Mouse (Mus musculus): ENCODE data around the gene Epha1. TPM values are rescaled to one million over a fixed set of nuclear protein-coding genes. Genes with fewer than 3 reads are reported as not detected.
A peak's percentile ranks its signal among the peaks of the same experiment; 100 is the strongest.

The Epha1 gene
- polyA plus RNA-seq, 2 experiments, result 1.4 to 4.0 TPM

DNA sequence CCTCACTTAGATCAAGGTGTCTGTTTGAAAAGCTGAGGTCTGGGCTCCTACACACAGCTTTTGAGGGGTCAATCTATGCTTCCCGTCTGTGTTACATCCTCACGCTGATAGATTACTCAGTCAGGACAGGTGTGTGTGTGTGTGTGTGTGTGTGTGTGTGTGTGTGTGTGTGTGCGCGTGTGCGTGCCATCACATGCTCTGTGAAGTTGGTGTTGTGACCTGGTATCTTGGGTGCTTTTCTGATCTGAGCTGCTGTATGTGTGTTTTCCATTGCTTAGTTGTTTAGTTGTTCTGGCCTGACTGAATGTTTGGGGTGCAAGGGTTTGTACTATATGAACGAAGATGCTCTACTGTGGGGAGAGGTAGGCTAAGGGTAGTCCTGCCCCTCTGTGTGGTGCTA is 17.7 kb downstream of the Epha1 start:
- Histone ChIP-seq H3K4me2 (ENCODE audit: low read depth) (no peak overlapping the region), H3K27me3 (ENCODE audit: control insufficient read depth, insufficient read depth, low read length) (no peaks in the 10 kb centered on the region), H3K9me3 (ENCODE audit: control insufficient read depth, low read length) (no peaks in the 10 kb centered on the region), H3K4me1 (replicated peaks; ENCODE audit: control insufficient read depth in 2 of 2, insufficient read depth in 2 of 2, low read length in 1 of 2) (peaks cover 9 to 40% of the 10 kb centered on the region in 2 experiments), H3K36me3 (replicated peaks; ENCODE audit: control insufficient read depth, insufficient read depth, low read depth) (no peaks in the 10 kb centered on the region), H3K4me3 (ENCODE audit: insufficient read depth in 1 of 2, low read depth in 2 of 2, low read length in 2 of 2) (no peak overlapping the region), H3K27ac (no peak overlapping the region), H3K9ac (replicated peaks) (no peak overlapping the region)
- 74% methylated on average over 6 of the region's 6 CpGs for WGBS (ENCODE audit: insufficient replicate concordance)
- DNase-seq (ENCODE audit: low read depth in 3 of 3, low spot score in 3 of 3) (no peak), ATAC-seq (ENCODE audit: insufficient read depth) (no peak)
- TF ChIP-seq EP300 (IDR thresholded peaks at IDR 0.05; ENCODE audit: low read depth), result no peak
- TF ChIP-seq CTCF (IDR thresholded peaks at IDR 0.05; ENCODE audit: low read depth), result no peak

DNA sequence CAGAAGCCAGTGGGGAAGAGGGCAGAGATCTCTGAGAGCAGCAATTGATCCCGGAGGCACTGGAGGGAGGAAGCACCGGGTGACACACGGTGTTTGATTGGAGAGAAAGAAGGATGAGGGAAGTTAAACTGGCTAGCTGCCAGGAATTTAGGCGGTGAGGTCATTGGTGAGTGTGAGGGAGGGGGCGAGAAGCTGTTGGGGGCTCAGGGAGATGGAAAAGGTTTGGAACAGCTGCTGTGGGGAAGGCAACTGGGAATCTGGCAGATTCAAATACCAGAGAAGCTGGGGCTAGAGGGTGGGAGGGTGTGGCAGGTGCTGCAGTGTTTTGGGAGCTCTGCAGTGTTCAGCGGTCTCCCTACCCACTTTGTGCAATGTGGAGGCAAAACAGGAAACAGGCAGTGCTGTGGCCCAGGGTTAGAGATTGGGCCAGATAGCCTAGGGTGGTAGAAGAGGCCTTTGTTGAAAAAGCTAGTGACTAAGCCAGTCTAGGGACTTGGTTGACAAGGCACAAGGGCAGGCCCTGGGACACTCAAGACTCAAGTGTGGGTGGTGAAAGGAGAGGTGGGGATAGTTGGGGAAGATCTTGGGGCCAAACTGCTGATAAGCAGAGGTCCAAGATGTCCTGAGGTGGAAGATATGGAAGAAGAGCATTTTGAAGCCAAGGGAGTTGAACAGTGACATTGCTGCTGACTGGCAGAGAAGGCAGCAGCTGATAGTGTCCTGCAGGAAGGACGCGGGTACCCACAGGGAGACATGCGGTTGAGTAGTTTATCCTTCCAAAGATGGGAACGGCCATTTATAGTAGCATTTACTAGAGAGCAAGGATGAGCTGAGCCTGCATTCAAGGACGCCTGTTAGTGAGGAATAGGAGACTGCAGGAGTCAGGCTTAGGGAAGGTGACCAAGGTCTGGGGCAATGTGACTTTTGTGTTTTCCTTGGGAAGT is 18.7 kb downstream of the Epha1 start:
- Histone ChIP-seq H3K4me2 (ENCODE audit: low read depth) (no peak overlapping the region; the same call in 1 of the 2 replicates), H3K4me1 (replicated peaks; ENCODE audit: control insufficient read depth in 2 of 2, insufficient read depth in 2 of 2, low read length in 1 of 2) (peaks cover 9 to 40% of the 10 kb centered on the region in 2 experiments), H3K27ac (no peak overlapping the region), H3K27me3 (ENCODE audit: control insufficient read depth, insufficient read depth, low read length) (no peaks in the 10 kb centered on the region), H3K9ac (replicated peaks) (no peak overlapping the region), H3K36me3 (replicated peaks; ENCODE audit: control insufficient read depth, insufficient read depth, low read depth) (no peaks in the 10 kb centered on the region), H3K9me3 (ENCODE audit: control insufficient read depth, low read length) (no peaks in the 10 kb centered on the region), H3K4me3 (ENCODE audit: insufficient read depth in 1 of 2, low read depth in 2 of 2, low read length in 2 of 2) (peak overlapping the region in 1 of 2 experiments; percentile 9; a peak in 1 of 4 replicates)
- TF ChIP-seq EP300 (IDR thresholded peaks at IDR 0.05; ENCODE audit: low read depth) (no peak), CTCF (IDR thresholded peaks at IDR 0.05; ENCODE audit: low read depth) (no peak)
- WGBS (ENCODE audit: insufficient replicate concordance), result 13% methylated on average over 11 of the region's 11 CpGs
- ATAC-seq (ENCODE audit: insufficient read depth), result no peak
- DNase-seq (ENCODE audit: low read depth in 3 of 3, low spot score in 3 of 3), result no peak

DNA sequence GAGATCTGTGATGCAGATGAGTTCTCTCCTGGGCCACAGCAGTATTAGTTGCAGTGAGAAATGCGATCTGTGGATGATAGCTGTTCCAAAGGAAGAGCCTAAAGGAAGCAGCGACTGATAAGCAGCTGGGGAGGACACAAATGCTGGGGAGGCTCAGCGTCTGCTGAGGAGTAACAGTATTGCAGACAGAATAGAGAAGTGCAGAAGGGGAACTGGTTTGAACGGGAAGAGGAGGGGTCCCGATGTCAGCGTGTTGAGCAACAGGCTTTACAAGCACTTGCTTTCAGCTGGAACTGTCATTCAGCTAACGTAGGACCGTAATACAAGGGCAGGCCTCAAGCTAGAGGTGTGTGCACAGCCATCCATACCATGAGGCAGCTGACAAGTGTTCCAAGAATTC is 19.9 kb downstream of the Epha1 start:
- WGBS (ENCODE audit: insufficient replicate concordance), result 8% methylated on average over 8 of the region's 8 CpGs
- H3K9ac ChIP-seq (replicated peaks), result no peak overlapping the region
- H3K4me2 ChIP-seq (ENCODE audit: low read depth), result peak overlapping the region; percentile 67
- no peaks in the 10 kb centered on the region for H3K9me3 ChIP-seq (ENCODE audit: control insufficient read depth, low read length)
- H3K4me1 ChIP-seq (replicated peaks; ENCODE audit: control insufficient read depth in 2 of 2, insufficient read depth in 2 of 2, low read length in 1 of 2), result peaks cover 9 to 42% of the 10 kb centered on the region in 2 experiments
- no peak for DNase-seq (ENCODE audit: low read depth in 3 of 3, low spot score in 3 of 3)
- no peak for ATAC-seq (ENCODE audit: insufficient read depth)
- H3K27ac ChIP-seq, result no peak overlapping the region
- no peak for TF ChIP-seq EP300 (IDR thresholded peaks at IDR 0.05; ENCODE audit: low read depth)
- no peaks in the 10 kb centered on the region for H3K27me3 ChIP-seq (ENCODE audit: control insufficient read depth, insufficient read depth, low read length)
- H3K4me3 ChIP-seq (ENCODE audit: insufficient read depth in 1 of 2, low read depth in 2 of 2, low read length in 2 of 2), result 0 out of 4 replicates have a peak overlapping the region, but pooled peaks of 1 of the 2 experiments have one; percentile 5
- H3K36me3 ChIP-seq (replicated peaks; ENCODE audit: control insufficient read depth, insufficient read depth, low read depth), result no peaks in the 10 kb centered on the region

DNA sequence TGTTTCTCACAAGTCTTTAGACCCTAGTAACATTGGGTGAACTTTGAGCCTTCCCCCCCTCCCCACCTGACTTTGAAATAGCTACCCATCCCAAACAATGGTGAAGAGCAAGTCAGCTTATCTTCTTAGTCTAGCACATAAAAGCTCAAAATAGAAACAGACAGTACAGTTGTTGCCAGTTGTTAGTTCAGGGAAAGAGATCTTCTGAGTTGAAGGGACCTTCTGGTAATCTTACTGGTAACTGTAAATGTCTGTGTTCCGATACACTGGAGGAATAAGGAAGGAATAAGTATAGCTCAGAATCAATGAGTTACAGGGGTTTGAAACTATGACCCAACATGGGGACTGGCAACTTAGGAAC is 20.6 kb downstream of the Epha1 start:
- H3K4me3 ChIP-seq (ENCODE audit: insufficient read depth in 1 of 2, low read depth in 2 of 2, low read length in 2 of 2), result peak overlapping the region in 1 of 2 experiments; percentile 23; a peak in 1 of 4 replicates
- H3K9me3 ChIP-seq (ENCODE audit: control insufficient read depth, low read length), result no peaks in the 10 kb centered on the region
- WGBS (ENCODE audit: insufficient replicate concordance), result 29% methylated on average over 1 of the region's 1 CpGs
- no peaks in the 10 kb centered on the region for H3K36me3 ChIP-seq (replicated peaks; ENCODE audit: control insufficient read depth, insufficient read depth, low read depth)
- H3K27ac ChIP-seq, result no peak overlapping the region
- TF ChIP-seq CTCF (IDR thresholded peaks at IDR 0.05; ENCODE audit: low read depth), result no peak
- no peak for TF ChIP-seq EP300 (IDR thresholded peaks at IDR 0.05; ENCODE audit: low read depth)
- no peaks in the 10 kb centered on the region for H3K27me3 ChIP-seq (ENCODE audit: control insufficient read depth, insufficient read depth, low read length)
- ATAC-seq (ENCODE audit: insufficient read depth), result no peak
- no peak for DNase-seq (ENCODE audit: low read depth in 3 of 3, low spot score in 3 of 3)
- no peak overlapping the region for H3K9ac ChIP-seq (replicated peaks)
- H3K4me1 ChIP-seq (replicated peaks; ENCODE audit: control insufficient read depth in 2 of 2, insufficient read depth in 2 of 2, low read length in 1 of 2), result peaks cover 9 to 42% of the 10 kb centered on the region in 2 experiments
- peak overlapping the region; percentile 67; the same call in 1 of the 2 replicates for H3K4me2 ChIP-seq (ENCODE audit: low read depth)

DNA sequence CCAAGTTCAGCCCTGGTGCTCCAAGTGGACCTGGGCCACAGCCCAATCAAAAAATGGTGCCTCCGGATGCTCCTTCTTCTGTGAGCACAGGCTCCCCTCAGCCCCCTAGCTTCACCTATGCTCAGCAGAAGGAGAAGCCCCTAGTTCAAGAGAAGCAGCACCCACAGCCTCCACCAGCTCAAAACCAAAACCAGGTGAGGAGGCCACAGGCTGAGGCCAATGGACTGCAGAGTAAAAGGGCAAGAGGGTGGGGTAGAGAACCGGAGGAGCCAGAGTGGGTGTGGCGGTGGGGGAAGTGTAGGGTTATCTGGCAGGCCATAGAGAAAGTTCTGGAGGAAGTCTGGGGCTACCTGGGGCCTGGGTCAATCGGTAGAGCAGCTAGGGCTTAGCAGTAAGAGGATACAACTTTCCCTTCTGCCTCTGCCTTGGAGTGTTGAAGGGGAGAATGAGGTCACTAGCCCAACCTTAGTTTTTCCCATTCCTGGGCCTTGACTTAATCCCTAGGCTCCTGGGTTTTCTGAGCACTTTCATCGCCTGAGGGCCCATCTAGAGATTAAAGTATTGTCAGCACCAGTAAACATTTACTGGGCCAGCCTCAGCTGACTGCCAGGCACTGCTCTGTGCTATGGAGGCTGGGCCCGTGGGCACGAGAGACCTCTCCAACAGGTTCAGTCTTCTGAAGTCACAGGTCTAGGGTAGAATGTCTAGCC is 21.1 kb downstream of the Epha1 start:
- no peak for ATAC-seq (ENCODE audit: insufficient read depth)
- Histone ChIP-seq H3K4me3 (ENCODE audit: insufficient read depth in 1 of 2, low read depth in 2 of 2, low read length in 2 of 2) (peak overlapping the region; percentile 59 to 67; a peak in 3 of 4 replicates), H3K4me1 (replicated peaks; ENCODE audit: control insufficient read depth in 2 of 2, insufficient read depth in 2 of 2, low read length in 1 of 2) (peaks cover 9 to 42% of the 10 kb centered on the region in 2 experiments), H3K27me3 (ENCODE audit: control insufficient read depth, insufficient read depth, low read length) (no peaks in the 10 kb centered on the region), H3K27ac (no peak overlapping the region), H3K4me2 (ENCODE audit: low read depth) (peak overlapping the region; percentile 67), H3K9ac (replicated peaks) (no peak overlapping the region), H3K36me3 (replicated peaks; ENCODE audit: control insufficient read depth, insufficient read depth, low read depth) (no peaks in the 10 kb centered on the region), H3K9me3 (ENCODE audit: control insufficient read depth, low read length) (no peaks in the 10 kb centered on the region)
- DNase-seq (ENCODE audit: low read depth in 3 of 3, low spot score in 3 of 3), result no peak
- TF ChIP-seq EP300 (IDR thresholded peaks at IDR 0.05; ENCODE audit: low read depth) (no peak), CTCF (IDR thresholded peaks at IDR 0.05; ENCODE audit: low read depth) (no peak)
- 21% methylated on average over 7 of the region's 7 CpGs for WGBS (ENCODE audit: insufficient replicate concordance)
